Mouse (Mus musculus) embryonic facial prominence, embryonic 14.5 days (tissue): ENCODE measurements around the gene Zfp748. TPM values are rescaled to one million over a fixed set of nuclear protein-coding genes. Genes with fewer than 3 reads are reported as not detected.

Source experiments
- ATAC-seq: fragments of 200-750 bp; cut with Nextera tagmentation; 2 replicates; pipeline ENCODE4 v1.8.0; 2017; ENCODE audit warnings: low read depth, moderate number of reproducible peaks, moderate TSS enrichment
- DNase-seq: peaks from one replicate; pipeline ENCODE4 v3.0.0-alpha.2; 2015; ENCODE audit warnings: low spot score
- H3K27ac ChIP-seq: fragments of 300-500 bp; sonication (generic); replicated peaks from 2 replicates; pipeline ENCODE4 v1.5.1; 2014; ENCODE audit warnings: low read depth, mild to moderate bottlenecking, low read length, moderate library complexity
- H3K27me3 ChIP-seq: fragments of 300-500 bp; sonication (generic); replicated peaks from 2 replicates; pipeline ENCODE4 v1.6.1; 2014; ENCODE audit warnings: low read length; ENCODE audit not compliant: control insufficient read depth, insufficient read depth
- H3K36me3 ChIP-seq: fragments of 300-500 bp; sonication (generic); 2 replicates; pipeline ENCODE4 v1.6.1; 2014; ENCODE audit warnings: low read length, mixed read lengths; ENCODE audit not compliant: control insufficient read depth, insufficient read depth
- H3K4me1 ChIP-seq: fragments of 300-500 bp; sonication (generic); 2 replicates; pipeline ENCODE4 v1.6.1; 2014; ENCODE audit warnings: antibody characterized with exemption, low read length; ENCODE audit not compliant: control insufficient read depth, insufficient read depth
- H3K4me2 ChIP-seq: fragments of 300-500 bp; sonication (generic); 2 replicates; pipeline ENCODE4 v1.6.1; 2014; ENCODE audit warnings: low read depth, mild to moderate bottlenecking, low read length, moderate library complexity, mixed read lengths
- H3K4me3 ChIP-seq: fragments of 300-500 bp; sonication (generic); 2 replicates; pipeline ENCODE4 v1.5.1; 2014; ENCODE audit warnings: low read depth, mild to moderate bottlenecking, low read length
- H3K9ac ChIP-seq: fragments of 300-500 bp; sonication (generic); 2 replicates; pipeline ENCODE4 v1.6.1; 2014; ENCODE audit warnings: low read depth, mild to moderate bottlenecking, low read length, moderate library complexity, mixed read lengths
- H3K9me3 ChIP-seq: fragments of 300-500 bp; sonication (generic); 2 replicates; pipeline ENCODE4 v1.6.1; 2016; ENCODE audit warnings: low read length; ENCODE audit not compliant: control insufficient read depth
- WGBS: fragments of 180-500 bp; shearing (Covaris S2); extraction: QIAGEN DNeasy Blood & Tissue Kit; methylation state at CpG from one replicate; pipeline ENCODE4 v1.1.7; 2014; 5-methylcytosine and 5-hydroxymethylcytosine counted together
- polyA plus RNA-seq: library from polyadenylated mRNA; unstranded; fragments of >200 nt; fragmentation: Nextera tagmentation; extraction: Ambion mirVana; gene quantifications from 2 replicates; pipeline ENCODE4 v1.2.1, GENCODE M21; 2014

Zfp748 gene
- polyA plus RNA-seq, 1 experiment from 2014 or later: 14.9 TPM

- peak within 1 kb of the TSS; percentile 61 for H3K27ac ChIP-seq
- H3K4me1 ChIP-seq: no peaks in the 10 kb centered on the region
- WGBS: under 1% methylated on average over 22 of the region's 22 CpGs
- H3K36me3 ChIP-seq: peaks cover 13% of the 10 kb centered on the region
- H3K4me2 ChIP-seq: peak within 1 kb of the TSS; percentile 82
- 0 out of 2 replicates have a peak, but pooled peaks cover 6% of the 10 kb centered on the region for H3K9me3 ChIP-seq
- ATAC-seq (peak; percentile 98), DNase-seq (peak; percentile 95)
- peak within 1 kb of the TSS; percentile 80 for H3K9ac ChIP-seq
- peak within 1 kb of the TSS; percentile 81 for H3K4me3 ChIP-seq
- no peaks in the 10 kb centered on the region for H3K27me3 ChIP-seq
Measured at GRCm38 (mm10) chr13:67500084-67500719, 53.4 kb downstream of the Zfp748 start, which contains the start of gene Zfp58. Gene Zfp58 (minus strand): TSS chr13:67500555.

DNA sequence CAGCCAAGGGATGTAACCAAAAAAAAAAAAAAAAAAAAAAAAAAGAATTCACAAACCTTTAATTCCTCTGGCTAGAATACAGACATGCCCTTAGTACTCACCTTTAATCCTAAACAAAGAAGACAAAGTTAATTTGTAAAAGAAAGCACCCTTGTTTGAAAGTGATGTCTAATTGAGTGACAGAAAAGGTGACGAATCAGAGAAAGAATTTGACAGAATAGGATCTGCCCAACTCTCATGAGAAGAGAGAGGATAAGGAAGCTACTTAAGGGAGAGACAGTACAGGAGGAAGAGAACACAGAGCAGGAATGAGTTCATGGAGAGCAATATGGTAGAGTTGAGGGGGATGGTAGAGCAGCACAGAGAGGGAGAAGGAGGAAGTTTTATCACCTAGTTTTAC lies 58.0 kb downstream of the Zfp748 start:
- Histone ChIP-seq H3K27ac (no peak overlapping the region), H3K9ac (no peak overlapping the region), H3K9me3 (peaks cover 44% of the 10 kb centered on the region), H3K4me3 (no peak overlapping the region), H3K4me1 (no peaks in the 10 kb centered on the region), H3K36me3 (peaks cover 57% of the 10 kb centered on the region), H3K4me2 (no peak overlapping the region), H3K27me3 (no peaks in the 10 kb centered on the region)
- WGBS: 97% methylated on average over 1 of the region's 1 CpGs
- ATAC-seq: no peak
- no peak for DNase-seq

Other genes starting within 250 kb of the Zfp748 start
- gene Zfp457, start 247.3 kb downstream of the Zfp748 start, polyA plus RNA-seq: 0.68 and 0.83 TPM in 2 replicates
- 3.1 and 3.2 TPM in 2 replicates for gene Zfp595, start 221.3 kb downstream of the Zfp748 start, polyA plus RNA-seq
- not detected in 2 replicates for gene Gm28044, start 193.3 kb downstream of the Zfp748 start, polyA plus RNA-seq
- 0.94 and 1.4 TPM in 2 replicates for gene Zfp953, start 193.2 kb downstream of the Zfp748 start, polyA plus RNA-seq
- gene Gm28041, start 178.1 kb downstream of the Zfp748 start, polyA plus RNA-seq: 0.46 TPM in 1 of 2 replicates, not detected in the other
- gene Zfp456, start 178.0 kb downstream of the Zfp748 start, polyA plus RNA-seq: 1.7 and 2.0 TPM in 2 replicates
- gene Zfp429, start 154.0 kb downstream of the Zfp748 start, polyA plus RNA-seq: 6.8 and 8.1 TPM in 2 replicates
- 0.56 and 1.0 TPM in 2 replicates for gene Zfp459, start 132.4 kb downstream of the Zfp748 start, polyA plus RNA-seq
- gene Zfp874a, start 102.2 kb downstream of the Zfp748 start, polyA plus RNA-seq: 10.4 and 10.7 TPM in 2 replicates
- 2.5 and 3.1 TPM in 2 replicates for gene Zfp874b, start 69.6 kb downstream of the Zfp748 start, polyA plus RNA-seq
- 11.2 and 13.8 TPM in 2 replicates for gene Zfp58, start 53.3 kb downstream of the Zfp748 start, polyA plus RNA-seq
- gene Gm26965, start 27.7 kb downstream of the Zfp748 start, polyA plus RNA-seq: not detected in 2 replicates
- 24.2 and 29.7 TPM in 2 replicates for gene Zfp87, start 27.7 kb downstream of the Zfp748 start, polyA plus RNA-seq
- 4.8 and 5.1 TPM in 2 replicates for gene Zfp729b, start 55.9 kb upstream of the Zfp748 start, polyA plus RNA-seq
- gene Gm49345, start 83.9 kb upstream of the Zfp748 start, polyA plus RNA-seq: 0.51 TPM in 1 of 2 replicates, not detected in the other
- gene Zfp729a, start 84.0 kb upstream of the Zfp748 start, polyA plus RNA-seq: 3.9 and 4.3 TPM in 2 replicates
- gene Zfp738, start 133.2 kb upstream of the Zfp748 start, polyA plus RNA-seq: 8.8 and 10.5 TPM in 2 replicates
- gene Zfp65, start 175.3 kb upstream of the Zfp748 start, polyA plus RNA-seq: 3.5 TPM in 2 replicates
- 5.3 and 6.6 TPM in 2 replicates for gene Zfp85, start 201.4 kb upstream of the Zfp748 start, polyA plus RNA-seq
- gene Zfp493, start 225.9 kb upstream of the Zfp748 start, polyA plus RNA-seq: 1.7 and 2.5 TPM in 2 replicates